Mouse (Mus musculus) heart, adult 11 months (tissue): Measurements from ENCODE around the gene Hoxa2.

Source experiments
- DNase-seq: peaks from one replicate; pipeline ENCODE4 v3.0.0; 2022

Hoxa2 gene

DNA sequence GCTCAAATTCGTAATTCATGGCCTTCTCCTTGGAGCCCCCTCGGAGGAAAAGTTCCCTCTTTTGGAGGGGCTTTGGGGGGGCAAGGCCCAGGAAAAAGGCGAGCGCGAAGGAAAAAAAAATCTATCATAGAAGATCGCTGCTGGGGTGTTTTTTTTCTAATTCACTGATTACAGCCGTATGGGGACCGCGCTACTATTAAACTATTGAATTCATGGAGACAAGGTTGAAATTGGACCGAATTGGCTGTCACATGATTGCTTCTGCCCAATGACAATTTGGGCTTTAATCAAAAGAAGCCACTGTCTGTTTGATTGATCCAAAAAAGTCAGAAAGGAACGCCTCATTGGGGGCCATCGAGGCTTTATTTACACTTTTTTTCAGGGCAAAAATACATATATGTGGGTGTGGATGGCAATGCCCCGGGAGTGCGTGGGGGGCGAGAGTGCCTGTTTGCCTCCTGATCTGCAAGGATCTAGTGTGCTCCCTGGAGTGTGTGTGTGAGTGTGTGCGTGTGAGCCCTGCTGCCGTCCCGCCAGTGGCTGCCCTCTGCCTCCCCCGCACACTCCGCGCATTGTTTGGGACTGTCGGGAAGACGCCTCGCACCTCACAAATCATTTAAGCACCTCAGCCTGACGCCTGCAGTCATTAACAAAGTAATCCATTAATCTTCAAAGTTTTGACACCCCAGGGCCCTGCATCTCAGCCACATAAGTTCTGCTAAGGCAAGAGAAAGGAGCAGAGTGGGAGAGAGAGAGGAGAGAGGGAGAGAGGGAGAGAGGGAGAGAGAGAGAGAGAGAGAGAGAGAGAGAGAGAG is at the start of gene Hoxa2:
Gene Hoxa2, minus strand, starts transcription at position 206 of the 815 bp plus-strand sequence.
- DNase-seq, result peak; percentile 89

DNA sequence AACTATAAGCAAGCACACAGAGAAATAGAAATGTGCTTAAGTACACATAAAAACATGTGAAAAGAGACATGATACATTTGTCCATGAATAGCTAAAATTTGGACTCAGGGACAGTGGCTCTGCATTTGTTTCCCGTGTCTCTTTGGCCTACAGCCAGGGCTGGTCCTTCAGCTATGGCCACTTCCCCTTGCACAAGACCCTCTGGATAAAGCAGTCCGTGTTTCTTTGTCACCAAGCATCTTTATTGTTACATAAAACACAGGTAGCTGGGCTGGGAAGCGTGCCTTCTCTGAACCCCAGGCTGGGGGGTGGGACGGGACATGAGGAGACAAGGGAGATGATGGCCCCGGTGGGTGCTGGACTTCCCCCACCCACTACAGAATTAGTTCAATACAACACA is 49.6 kb upstream of the Hoxa2 start:
- peak; percentile 77 for DNase-seq

GRCm38 (mm10) chr6:52213119-52213986 is 48.7 kb upstream of the Hoxa2 start, which contains the start of the genes Hoxa3 and Gm28308:
Gene Hoxa3, minus strand, starts transcription at chr6:52213336.
Gene Gm28308, minus strand, starts transcription at chr6:52213339.
- peak; percentile 94 for DNase-seq

DNA sequence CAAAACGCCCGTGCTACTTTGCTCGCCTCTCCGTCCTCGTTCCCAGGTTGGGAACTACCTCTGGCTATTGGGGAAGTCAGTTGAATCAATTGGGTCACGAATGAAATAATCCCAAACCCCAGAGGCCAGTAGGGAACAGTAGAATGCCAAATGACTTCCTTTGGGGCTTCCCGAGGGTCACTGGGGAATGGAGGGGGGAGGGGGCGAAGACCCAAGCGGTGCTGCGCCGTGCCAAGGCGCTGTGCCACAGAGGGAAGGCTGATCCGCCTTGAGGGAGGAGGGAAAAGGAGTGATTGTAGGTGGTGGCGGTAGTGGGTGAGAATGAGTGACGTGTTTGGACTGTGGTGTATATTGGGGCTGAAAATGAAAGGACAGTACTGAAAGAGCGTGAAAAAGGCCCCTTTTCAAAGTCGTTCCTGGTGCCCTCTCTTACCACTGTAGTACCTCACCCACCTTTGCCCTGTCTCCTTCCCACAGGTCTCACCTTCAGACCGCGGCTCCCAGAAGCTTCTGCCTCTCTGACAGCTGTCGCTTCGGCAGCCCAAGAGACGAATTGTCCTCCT is 48.0 kb upstream of the Hoxa2 start:
- peak; percentile 89 for DNase-seq

DNA sequence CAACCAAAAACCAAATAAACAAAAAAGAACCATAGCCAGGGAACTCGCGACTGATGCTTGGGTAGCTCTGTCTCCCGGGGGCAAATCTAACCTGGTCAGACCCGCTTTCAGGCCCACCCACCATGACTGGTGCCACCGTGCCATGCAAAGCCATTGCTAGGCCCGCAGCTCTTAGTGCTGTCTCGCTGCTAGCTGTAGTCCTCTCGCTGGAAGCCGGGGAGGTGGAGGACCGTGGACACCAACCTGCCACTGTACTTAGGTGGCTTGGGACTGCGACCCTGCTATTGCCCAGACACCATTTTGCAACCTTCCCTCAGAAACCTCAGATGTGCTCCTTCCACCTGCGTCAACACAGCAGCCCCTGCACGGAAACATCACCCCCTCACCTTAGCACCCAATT is 47.3 kb upstream of the Hoxa2 start:
- DNase-seq, result peak; percentile 91

DNA sequence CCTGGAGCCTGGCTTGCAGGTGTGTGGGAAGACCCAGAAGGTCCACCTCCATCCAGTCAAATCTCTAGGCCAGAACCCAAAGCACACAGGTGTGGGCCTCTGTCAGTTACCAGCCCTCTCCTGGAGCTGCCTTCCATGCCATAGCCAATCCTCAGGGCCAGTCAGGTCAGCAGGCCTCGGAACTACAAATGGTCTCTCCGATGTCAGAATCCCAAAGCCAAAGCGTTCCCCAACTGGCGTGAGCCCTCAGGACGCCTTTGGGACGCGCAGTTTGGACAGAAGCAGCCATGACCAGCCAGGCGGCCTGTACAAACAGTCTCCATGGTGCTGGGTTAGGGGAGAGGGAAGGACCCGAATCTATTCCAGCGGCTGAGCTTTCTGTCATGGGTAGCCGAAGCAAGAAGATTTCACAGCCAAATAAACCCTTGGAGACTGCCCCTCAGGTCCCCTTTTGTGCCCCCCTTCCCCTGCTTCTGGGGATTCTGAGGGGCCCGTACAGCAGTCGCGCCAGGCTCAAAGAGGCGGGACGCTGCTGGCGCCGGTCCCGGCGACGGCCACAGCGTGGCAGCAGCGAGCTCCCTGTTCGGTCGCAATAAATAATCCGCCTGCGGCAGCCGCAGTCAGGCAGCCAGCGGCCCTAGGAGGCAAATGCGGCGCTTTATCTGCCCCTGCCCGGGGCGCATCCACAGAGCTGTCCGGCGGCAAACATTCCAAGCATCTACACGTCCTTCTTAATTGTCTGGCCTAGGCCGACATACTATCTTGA is 46.7 kb upstream of the Hoxa2 start:
- DNase-seq, result peak; percentile 95

GRCm38 (mm10) chr6:52209685-52210046 is 45.0 kb upstream of the Hoxa2 start:
- peak; percentile 60 for DNase-seq

DNA sequence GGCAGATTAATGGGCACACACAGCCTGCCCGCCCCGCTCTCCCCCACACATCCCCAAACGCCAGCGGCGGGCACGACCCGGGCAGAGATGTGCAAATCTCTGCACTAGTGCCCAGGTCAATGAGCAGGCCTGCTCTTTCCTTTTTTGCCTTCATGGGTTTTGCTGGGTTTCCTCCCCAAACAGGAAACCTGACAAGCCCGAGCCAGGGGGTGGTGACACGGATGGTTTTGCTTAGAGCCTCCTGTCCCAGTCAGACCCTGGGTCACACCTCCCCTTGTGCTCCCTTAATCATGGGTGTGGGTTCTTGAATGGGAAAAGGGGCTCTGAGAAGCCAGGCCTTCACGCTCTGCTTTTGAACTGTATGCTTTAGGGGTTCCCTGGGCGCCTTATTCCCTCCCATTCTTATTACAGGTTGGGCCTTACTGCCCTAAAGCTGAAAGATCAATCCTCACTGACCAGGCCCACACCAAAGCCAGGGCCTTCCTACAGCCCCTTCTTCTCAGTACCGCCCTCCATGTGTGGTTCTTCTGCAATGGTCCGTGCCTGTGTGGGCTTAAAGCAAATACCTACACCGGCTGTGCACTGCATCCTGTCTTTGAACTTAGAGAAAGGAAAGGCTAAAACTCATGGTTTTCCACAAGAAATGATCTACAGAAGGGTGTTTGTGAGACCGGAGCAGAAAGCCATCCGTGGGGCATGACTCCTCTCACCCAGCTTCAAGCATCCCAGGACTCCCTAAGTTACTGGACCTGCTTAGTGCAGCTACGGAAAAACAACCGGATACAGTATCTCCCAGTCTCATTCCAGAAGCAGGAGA is 44.4 kb upstream of the Hoxa2 start:
- peak; percentile 88 for DNase-seq

DNA sequence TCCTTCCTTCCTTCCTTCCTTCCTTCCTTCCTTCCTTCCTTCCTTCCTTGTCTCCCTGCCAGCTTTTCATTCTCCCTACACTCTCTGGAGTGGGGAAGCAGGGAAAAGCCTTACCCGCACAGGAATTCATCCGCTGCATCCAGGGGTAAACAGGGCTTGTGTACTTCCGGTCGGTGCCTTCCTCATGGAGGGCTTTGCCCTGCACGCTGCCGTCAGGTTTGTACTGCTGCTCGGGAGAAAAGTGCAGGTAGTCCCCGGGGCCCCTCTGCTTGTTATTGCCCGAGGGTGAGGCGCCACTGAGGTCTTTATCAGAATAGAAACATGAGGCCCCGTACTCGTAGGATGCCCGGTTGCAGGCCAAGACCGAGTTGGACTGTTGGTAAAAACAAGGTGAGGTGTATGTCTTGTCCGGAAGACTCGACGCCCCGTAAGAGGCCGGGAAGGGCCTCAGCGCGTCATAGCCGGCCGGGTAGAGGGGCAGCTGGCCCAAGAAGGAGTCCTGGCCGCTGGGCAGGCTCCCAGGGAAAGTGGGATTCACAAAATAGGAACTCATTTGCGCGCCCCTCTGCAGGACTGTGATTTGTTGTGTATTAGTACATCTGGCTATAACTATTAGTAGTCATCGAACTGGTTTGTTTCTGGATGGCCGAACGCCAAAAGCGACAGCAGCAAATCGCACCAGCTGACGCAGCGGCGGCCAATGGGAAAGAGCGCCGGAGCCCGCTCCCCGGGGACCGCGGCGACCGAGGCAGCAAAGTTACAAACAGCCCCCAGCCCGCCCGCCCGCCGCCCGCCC is 43.6 kb upstream of the Hoxa2 start, which contains the start of gene Hoxa6:
Gene Hoxa6, minus strand, starts transcription at position 651 of the 796 bp plus-strand sequence.
- peak; percentile 91 for DNase-seq

DNA sequence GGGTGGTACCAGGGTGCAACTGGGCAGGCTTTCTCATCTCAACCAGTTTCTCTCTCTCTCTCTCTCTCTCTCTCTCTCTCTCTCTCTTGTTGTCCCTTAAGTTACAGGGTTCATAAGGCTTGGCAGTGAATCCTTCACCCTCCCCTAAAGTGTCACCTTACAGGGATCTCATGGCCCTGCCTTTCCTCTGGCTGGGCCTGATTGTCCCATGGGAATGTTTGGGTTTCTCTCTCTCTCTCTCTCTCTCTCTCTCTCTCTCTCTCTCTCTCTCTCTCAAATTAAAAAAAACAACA is 43.0 kb upstream of the Hoxa2 start:
- DNase-seq, result no peak

GRCm38 (mm10) chr6:52206882-52207683 is 42.5 kb upstream of the Hoxa2 start:
- peak; percentile 77 for DNase-seq

DNA sequence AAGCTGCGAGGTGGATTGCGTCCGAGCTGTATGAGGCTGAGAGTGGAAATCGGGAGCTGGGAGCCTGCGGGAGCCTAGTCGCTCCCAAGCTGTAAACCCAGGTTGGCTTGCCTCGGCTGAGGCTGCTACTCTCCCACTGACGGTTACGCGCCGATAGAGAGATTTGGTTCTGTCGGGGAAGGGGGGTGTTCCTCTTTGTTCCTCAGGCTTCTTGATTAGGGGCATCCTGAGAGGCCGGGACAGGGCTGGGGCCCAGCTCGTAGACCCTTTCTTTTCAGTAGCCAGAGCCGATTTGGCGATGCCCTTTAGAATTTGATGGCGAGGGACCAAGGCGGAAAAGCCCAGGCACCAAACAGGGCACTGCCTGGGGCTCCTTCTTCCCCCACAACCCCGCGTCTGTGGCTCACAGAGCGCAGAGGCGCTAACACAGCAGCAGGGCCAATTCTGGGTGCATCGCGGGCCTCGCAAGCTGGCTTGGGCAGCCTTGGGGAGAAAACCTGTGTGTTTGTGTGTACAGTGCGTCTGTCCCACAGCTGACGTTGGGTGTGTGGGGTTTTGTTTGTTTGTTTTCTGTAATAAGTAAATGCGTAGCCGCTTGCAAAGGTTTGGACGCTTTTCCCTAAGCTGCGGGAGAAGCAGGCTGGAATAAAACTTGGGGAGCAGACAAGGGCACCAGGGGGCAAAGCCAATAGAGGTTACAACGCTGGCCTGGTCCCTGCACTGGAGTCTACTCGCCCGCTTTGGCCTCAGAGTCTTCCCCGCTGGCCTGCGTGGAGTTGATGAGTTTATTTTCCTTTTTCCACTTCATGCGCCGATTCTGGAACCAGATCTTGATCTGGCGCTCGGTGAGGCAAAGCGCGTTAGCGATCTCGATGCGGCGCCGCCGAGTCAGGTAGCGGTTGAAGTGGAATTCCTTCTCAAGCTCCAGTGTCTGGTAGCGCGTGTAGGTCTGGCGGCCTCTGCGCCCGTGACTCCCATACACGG is 41.3 kb upstream of the Hoxa2 start:
- DNase-seq, result peak; percentile 88

DNA sequence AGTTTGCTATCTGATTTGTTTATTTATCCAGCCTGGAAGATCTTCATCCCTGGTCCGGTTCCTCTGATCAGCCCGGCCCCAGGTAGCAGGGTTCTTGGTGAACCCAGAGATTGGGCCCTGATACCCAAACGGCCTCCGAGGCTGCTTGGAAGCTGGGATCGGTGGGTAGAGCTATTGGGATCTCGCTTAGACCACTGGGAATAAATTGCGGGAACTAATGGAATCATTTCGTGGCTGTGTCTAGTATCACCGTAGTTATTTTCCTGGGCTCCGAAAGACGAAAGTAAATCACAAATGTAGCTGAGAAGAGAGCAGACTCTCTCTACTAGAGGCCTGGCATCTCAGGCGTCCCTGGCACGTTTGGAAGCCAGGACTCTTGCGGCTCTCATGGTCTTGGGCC is 40.6 kb upstream of the Hoxa2 start:
- no peak for DNase-seq

DNA sequence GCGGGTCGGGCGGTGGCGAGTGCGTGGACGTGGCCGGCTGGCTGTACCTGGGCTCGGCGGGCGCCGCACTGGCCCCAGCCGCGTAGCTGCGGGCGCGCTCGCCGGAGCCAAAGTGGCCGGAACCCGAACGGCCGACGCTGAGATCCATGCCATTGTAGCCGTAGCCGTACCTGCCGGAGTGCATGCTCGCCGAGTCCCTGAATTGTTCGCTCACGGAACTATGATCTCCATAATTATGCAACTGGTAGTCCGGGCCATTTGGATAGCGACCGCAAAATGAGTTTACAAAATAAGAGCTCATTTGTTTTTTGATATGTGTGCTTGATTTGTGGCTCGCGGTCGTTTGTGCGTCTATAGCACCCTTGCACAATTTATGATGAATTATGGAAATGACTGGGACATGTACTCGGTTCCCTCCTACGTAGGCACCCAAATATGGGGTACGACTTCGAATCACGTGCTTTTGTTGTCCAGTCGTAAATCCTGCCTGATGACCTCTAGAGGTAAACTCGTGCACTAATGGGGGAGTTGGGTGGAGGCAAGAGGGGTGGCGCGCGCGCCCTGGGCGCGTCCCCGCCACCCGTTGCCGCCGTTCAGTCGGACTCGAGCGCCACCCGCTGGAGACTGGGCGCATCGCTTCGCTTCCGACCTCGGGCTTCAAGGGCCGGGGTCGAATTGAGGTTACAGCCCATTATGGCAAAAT is 39.6 kb upstream of the Hoxa2 start, which contains the start of gene Hoxa5:
Gene Hoxa5, minus strand, starts transcription at position 538 of the 703 bp plus-strand sequence.
- DNase-seq, result peak; percentile 98

GRCm38 (mm10) chr6:52203371-52204049 is 38.9 kb upstream of the Hoxa2 start:
- peak; percentile 91 for DNase-seq

- DNase-seq, result no peak
These were observed 38.4 kb upstream of the Hoxa2 start for GRCm38 (mm10) chr6:52203121-52203370.

DNA sequence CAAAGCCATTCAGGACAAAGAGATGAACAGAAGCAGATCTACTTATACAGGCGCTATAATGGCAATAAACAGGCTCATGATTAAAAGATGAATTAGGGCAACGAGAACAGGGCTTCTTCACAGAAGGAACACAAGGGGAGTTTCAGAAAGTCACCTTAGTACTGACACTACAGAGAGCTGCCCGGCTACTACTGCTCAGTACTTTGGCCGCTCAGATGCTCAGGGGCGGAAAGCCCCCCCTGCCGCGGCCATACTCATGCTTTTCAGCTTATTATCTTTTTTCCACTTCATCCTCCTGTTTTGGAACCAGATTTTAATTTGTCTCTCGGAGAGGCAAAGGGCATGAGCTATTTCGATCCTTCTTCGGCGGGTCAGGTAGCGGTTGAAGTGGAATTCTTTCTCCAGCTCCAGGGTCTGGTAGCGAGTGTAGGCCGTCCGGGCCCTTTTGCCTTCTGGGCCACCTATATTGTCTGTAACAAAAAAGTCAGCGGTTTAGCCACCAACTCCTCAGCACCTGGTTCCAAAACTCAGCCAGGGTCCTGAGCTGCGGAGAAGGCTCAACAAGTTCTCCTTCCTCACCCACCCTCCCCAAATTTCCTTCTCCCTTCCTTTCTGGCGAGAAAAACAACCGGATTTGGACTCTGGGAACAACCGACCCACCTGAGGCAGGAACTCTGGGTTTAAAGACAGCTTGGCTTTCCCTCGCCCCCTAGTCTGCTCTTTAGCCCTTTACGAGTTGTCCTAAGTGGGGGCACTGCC is 37.9 kb upstream of the Hoxa2 start:
- DNase-seq, result peak; percentile 83
